Mouse (Mus musculus) midbrain, embryonic 10.5 days (tissue): ENCODE results near the gene Usp49. TPM values are rescaled to one million over a fixed set of nuclear protein-coding genes. Genes with fewer than 3 reads are reported as not detected.
"Not testable (repeated sequence)": the region's sequence is repeated elsewhere in the genome, so short reads cannot be mapped to it uniquely, and the experiment has no call there.

Source experiments
- DNase-seq: peaks from one replicate; pipeline ENCODE4 v3.0.0-alpha.2; 2017; ENCODE audit warnings: low spot score
- H3K27ac ChIP-seq: fragments of 300-500 bp; sonication (generic); replicated peaks from 2 replicates; pipeline ENCODE4 v1.5.1; 2016; ENCODE audit warnings: mild to moderate bottlenecking
- H3K27me3 ChIP-seq: fragments of 300-500 bp; sonication (generic); 2 replicates; pipeline ENCODE4 v1.6.1; 2016; ENCODE audit warnings: low read depth, mild to moderate bottlenecking; ENCODE audit not compliant: poor library complexity, severe bottlenecking
- H3K36me3 ChIP-seq: fragments of 300-500 bp; sonication (generic); 2 replicates; pipeline ENCODE4 v1.6.1; 2016; ENCODE audit warnings: mild to moderate bottlenecking, moderate library complexity
- H3K4me1 ChIP-seq: fragments of 300-500 bp; sonication (generic); 2 replicates; pipeline ENCODE4 v1.6.1; 2016
- H3K4me3 ChIP-seq: fragments of 300-500 bp; sonication (generic); 2 replicates; pipeline ENCODE4 v1.5.1; 2016; ENCODE audit warnings: mild to moderate bottlenecking, moderate library complexity
- H3K9me3 ChIP-seq: fragments of 300-500 bp; sonication (generic); replicated peaks from 2 replicates; pipeline ENCODE4 v1.6.1; 2016; ENCODE audit warnings: mild to moderate bottlenecking
- WGBS: fragments of 180-500 bp; shearing (Covaris S2); methylation state at CpG from one replicate; pipeline ENCODE4 v1.1.7; 2016; 5-methylcytosine and 5-hydroxymethylcytosine counted together
- polyA plus RNA-seq: library from polyadenylated mRNA; unstranded; fragments of >200 nt; fragmentation: Nextera tagmentation; extraction: Ambion mirVana; gene quantifications from 2 replicates; pipeline ENCODE4 v1.2.1, GENCODE M21; 2016

Usp49 gene
- polyA plus RNA-seq, 1 experiment from 2014 or later = 4.9 TPM

- Histone ChIP-seq H3K9me3 (no peaks in the 10 kb centered on the region), H3K27ac (no peak overlapping the region), H3K36me3 (peaks cover 15% of the 10 kb centered on the region), H3K4me3 (peak overlapping the region; percentile 79; the same call in 1 of the 2 replicates), H3K4me1 (peaks cover 44% of the 10 kb centered on the region), H3K27me3 (no peaks in the 10 kb centered on the region)
- 76% methylated on average over 4 of the region's 4 CpGs for WGBS
- DNase-seq = no peak
Measured at GRCm38 (mm10) chr17:47632181-47632840, 1.8 kb downstream of the Usp49 start.

GRCm38 (mm10) chr17:47633999-47634770, 3.7 kb downstream of the Usp49 start:
- H3K4me1 ChIP-seq = peaks cover 38% of the 10 kb centered on the region
- no peaks in the 10 kb centered on the region for H3K27me3 ChIP-seq
- H3K9me3 ChIP-seq = no peaks in the 10 kb centered on the region
- H3K27ac ChIP-seq = no peak overlapping the region
- H3K36me3 ChIP-seq = peaks cover 13% of the 10 kb centered on the region
- no peak for DNase-seq
- no peak overlapping the region for H3K4me3 ChIP-seq
- 86% methylated on average over 7 of the region's 7 CpGs for WGBS

- WGBS = 76% methylated on average over 2 of the region's 2 CpGs
Measured at GRCm38 (mm10) chr17:47642992-47643391, 12.5 kb downstream of the Usp49 start.

GRCm38 (mm10) chr17:47646683-47647082, 16.2 kb downstream of the Usp49 start:
- no peaks in the 10 kb centered on the region; the same call in 1 of the 2 replicates for H3K36me3 ChIP-seq
- no peak overlapping the region for H3K4me3 ChIP-seq
- no peaks in the 10 kb centered on the region for H3K9me3 ChIP-seq
- 76% methylated on average over 1 of the region's 1 CpGs for WGBS
- H3K27ac ChIP-seq = no peak overlapping the region
- H3K4me1 ChIP-seq = peaks cover 45% of the 10 kb centered on the region
- H3K27me3 ChIP-seq = no peaks in the 10 kb centered on the region
- peak; percentile 67 for DNase-seq

More at GRCm38 (mm10) chr17:47642992-47643391, 12.5 kb downstream of the Usp49 start:
- Histone ChIP-seq H3K4me3 (no peak overlapping the region), H3K9me3 (no peaks in the 10 kb centered on the region), H3K27me3 (no peaks in the 10 kb centered on the region), H3K27ac (no peak overlapping the region), H3K36me3 (no peaks in the 10 kb centered on the region), H3K4me1 (peaks cover 12% of the 10 kb centered on the region)
- no peak for DNase-seq

- no peaks in the 10 kb centered on the region for H3K9me3 ChIP-seq
- no peak overlapping the region for H3K4me3 ChIP-seq
- peaks cover 6% of the 10 kb centered on the region; the same call in 1 of the 2 replicates for H3K36me3 ChIP-seq
- peak overlapping the region; percentile 29 for H3K27ac ChIP-seq
- peaks cover 57% of the 10 kb centered on the region for H3K4me1 ChIP-seq
- H3K27me3 ChIP-seq = no peaks in the 10 kb centered on the region
- 49% methylated on average over 4 of the region's 4 CpGs for WGBS
- no peak for DNase-seq
Measured at GRCm38 (mm10) chr17:47648966-47649365, 18.5 kb downstream of the Usp49 start.

GRCm38 (mm10) chr17:47651953-47652352, 21.5 kb downstream of the Usp49 start:
- peaks cover 6% of the 10 kb centered on the region; the same call in 1 of the 2 replicates for H3K36me3 ChIP-seq
- H3K4me1 ChIP-seq = peaks cover 57% of the 10 kb centered on the region
- WGBS = 78% methylated on average over 2 of the region's 2 CpGs
- no peak for DNase-seq
- H3K4me3 ChIP-seq = no peak overlapping the region
- H3K9me3 ChIP-seq = no peaks in the 10 kb centered on the region
- no peaks in the 10 kb centered on the region for H3K27me3 ChIP-seq
- H3K27ac ChIP-seq = peak overlapping the region; percentile 70

- not testable (repeated sequence) for DNase-seq, H3K9me3 ChIP-seq, H3K27ac ChIP-seq, H3K36me3 ChIP-seq, H3K4me3 ChIP-seq, H3K27me3 ChIP-seq
- peaks cover 35% of the 10 kb centered on the region for H3K4me1 ChIP-seq
- WGBS = 94% methylated on average over 8 of the region's 8 CpGs
Measured at GRCm38 (mm10) chr17:47654346-47654745, 23.9 kb downstream of the Usp49 start.

GRCm38 (mm10) chr17:47655697-47656096, 25.2 kb downstream of the Usp49 start:
- no peaks in the 10 kb centered on the region for H3K9me3 ChIP-seq
- H3K27me3 ChIP-seq = no peaks in the 10 kb centered on the region
- WGBS = 80% methylated on average over 5 of the region's 5 CpGs
- H3K36me3 ChIP-seq = peaks cover 18% of the 10 kb centered on the region
- H3K4me1 ChIP-seq = peaks cover 22% of the 10 kb centered on the region
- DNase-seq = no peak
- H3K27ac ChIP-seq = no peak overlapping the region
- H3K4me3 ChIP-seq = no peak overlapping the region

GRCm38 (mm10) chr17:47657901-47658300, 27.4 kb downstream of the Usp49 start:
- Histone ChIP-seq H3K36me3 (peaks cover 18% of the 10 kb centered on the region), H3K4me1 (peaks cover under 1% of the 10 kb centered on the region; the same call in 1 of the 2 replicates), H3K4me3 (no peak overlapping the region), H3K27me3 (no peaks in the 10 kb centered on the region), H3K27ac (no peak overlapping the region), H3K9me3 (no peaks in the 10 kb centered on the region)
- no peak for DNase-seq
- 88% methylated on average over 4 of the region's 4 CpGs for WGBS

GRCm38 (mm10) chr17:47658741-47659243, 28.3 kb downstream of the Usp49 start:
- H3K4me1 ChIP-seq = peaks cover 6% of the 10 kb centered on the region; the same call in 1 of the 2 replicates
- DNase-seq = no peak
- H3K36me3 ChIP-seq = peaks cover 12% of the 10 kb centered on the region
- WGBS = 90% methylated on average over 3 of the region's 3 CpGs
- no peaks in the 10 kb centered on the region for H3K9me3 ChIP-seq
- no peak overlapping the region for H3K4me3 ChIP-seq
- no peaks in the 10 kb centered on the region for H3K27me3 ChIP-seq
- H3K27ac ChIP-seq = no peak overlapping the region

GRCm38 (mm10) chr17:47663009-47663713, 32.7 kb downstream of the Usp49 start:
- H3K27me3 ChIP-seq = no peaks in the 10 kb centered on the region
- H3K4me3 ChIP-seq = no peak overlapping the region
- DNase-seq = peak; percentile 28
- no peaks in the 10 kb centered on the region for H3K9me3 ChIP-seq
- H3K36me3 ChIP-seq = peaks cover 14% of the 10 kb centered on the region; the same call in 1 of the 2 replicates
- H3K4me1 ChIP-seq = peaks cover 9% of the 10 kb centered on the region
- WGBS = 47% methylated on average over 9 of the region's 9 CpGs
- no peak overlapping the region; the same call in 1 of the 2 replicates for H3K27ac ChIP-seq

GRCm38 (mm10) chr17:47664474-47664873, 34.0 kb downstream of the Usp49 start:
- H3K27me3 ChIP-seq = peaks cover 5% of the 10 kb centered on the region
- WGBS = 95% methylated on average over 7 of the region's 7 CpGs
- no peak for DNase-seq
- no peak overlapping the region for H3K27ac ChIP-seq
- H3K4me1 ChIP-seq = peaks cover 9% of the 10 kb centered on the region
- H3K36me3 ChIP-seq = peaks cover 11% of the 10 kb centered on the region; the same call in 1 of the 2 replicates
- no peaks in the 10 kb centered on the region for H3K9me3 ChIP-seq
- no peak overlapping the region for H3K4me3 ChIP-seq
